Mouse (Mus musculus) forebrain, embryonic 16.5 days (tissue): ENCODE results near the gene Plppr3. TPM values are rescaled to one million over a fixed set of nuclear protein-coding genes. Genes with fewer than 3 reads are reported as not detected.

Source experiments
- ATAC-seq: fragments of 200-750 bp; cut with Nextera tagmentation; 2 replicates; pipeline ENCODE4 v1.8.0; 2017; ENCODE audit warnings: mild to moderate bottlenecking, moderate library complexity
- H3K27ac ChIP-seq: fragments of 300-500 bp; sonication (generic); 2 replicates; pipeline ENCODE4 v1.5.1; 2014; ENCODE audit warnings: low read length, control low read depth
- H3K27me3 ChIP-seq: fragments of 300-500 bp; sonication (generic); replicated peaks from 2 replicates; pipeline ENCODE4 v1.6.1; 2014; ENCODE audit warnings: low read length; ENCODE audit not compliant: control insufficient read depth, insufficient read depth
- H3K36me3 ChIP-seq: fragments of 300-500 bp; sonication (generic); 2 replicates; pipeline ENCODE4 v1.6.1; 2014; ENCODE audit not compliant: control insufficient read depth, insufficient read depth
- H3K4me1 ChIP-seq: fragments of 300-500 bp; sonication (generic); replicated peaks from 2 replicates; pipeline ENCODE4 v1.6.1; 2014; ENCODE audit warnings: low read length; ENCODE audit not compliant: control insufficient read depth, insufficient read depth
- H3K4me2 ChIP-seq: fragments of 300-500 bp; sonication (generic); 2 replicates; pipeline ENCODE4 v1.6.1; 2014; ENCODE audit warnings: mild to moderate bottlenecking, low read length, control low read depth
- H3K4me3 ChIP-seq: fragments of 300-500 bp; sonication (generic); replicated peaks from 2 replicates; pipeline ENCODE4 v1.5.1; 2014; ENCODE audit warnings: mild to moderate bottlenecking, low read length, control low read depth
- H3K9ac ChIP-seq: fragments of 300-500 bp; sonication (generic); replicated peaks from 2 replicates; pipeline ENCODE4 v1.6.1; 2014; ENCODE audit warnings: low read depth, low read length, control low read depth
- H3K9me3 ChIP-seq: fragments of 300-500 bp; sonication (generic); 2 replicates; pipeline ENCODE4 v1.6.1; 2016; ENCODE audit warnings: low read length; ENCODE audit not compliant: control insufficient read depth
- WGBS: fragments of 180-500 bp; shearing (Covaris S2); extraction: QIAGEN DNeasy Blood & Tissue Kit; methylation state at CpG from one replicate; pipeline ENCODE4 v1.1.7; 2014; 5-methylcytosine and 5-hydroxymethylcytosine counted together
- polyA plus RNA-seq: library from polyadenylated mRNA; unstranded; fragments of >200 nt; fragmentation: Nextera tagmentation; extraction: Ambion mirVana; gene quantifications from 2 replicates; pipeline ENCODE4 v1.2.1, GENCODE M21; 2015

Gene Plppr3
- polyA plus RNA-seq, 1 experiment from 2014 or later, result 495 TPM

DNA sequence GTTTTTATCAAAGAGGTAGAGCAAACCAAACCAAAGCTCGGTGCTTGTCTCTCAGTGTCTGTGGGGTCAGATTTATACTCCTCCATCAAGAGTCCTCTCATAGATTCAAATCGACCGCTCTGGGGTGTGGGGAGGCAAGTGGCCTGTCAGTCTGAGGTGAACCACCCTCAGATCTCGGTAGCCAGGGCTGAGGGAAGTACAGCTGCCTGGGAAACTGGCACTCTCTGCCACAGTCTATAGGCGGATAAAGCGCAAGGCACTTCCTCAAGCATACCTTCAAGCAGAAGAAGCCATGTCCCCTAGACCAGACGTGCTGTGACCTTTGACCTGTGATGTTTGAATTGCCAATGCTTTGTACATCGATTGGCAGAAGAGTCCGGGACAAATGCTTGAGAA, 41.6 kb downstream of the Plppr3 start:
- ATAC-seq, result no peak
- Histone ChIP-seq H3K4me2 (no peak overlapping the region), H3K27ac (no peak overlapping the region), H3K4me1 (no peaks in the 10 kb centered on the region), H3K27me3 (no peaks in the 10 kb centered on the region), H3K4me3 (no peak overlapping the region), H3K9me3 (no peaks in the 10 kb centered on the region), H3K9ac (no peak overlapping the region), H3K36me3 (no peaks in the 10 kb centered on the region)
- 78% methylated on average over 9 of the region's 9 CpGs for WGBS

- ATAC-seq, result no peak
- Histone ChIP-seq H3K9ac (no peak overlapping the region), H3K27me3 (no peaks in the 10 kb centered on the region)
These were observed 42.2 kb downstream of the Plppr3 start for GRCm38 (mm10) chr10:79832026-79832785.

DNA sequence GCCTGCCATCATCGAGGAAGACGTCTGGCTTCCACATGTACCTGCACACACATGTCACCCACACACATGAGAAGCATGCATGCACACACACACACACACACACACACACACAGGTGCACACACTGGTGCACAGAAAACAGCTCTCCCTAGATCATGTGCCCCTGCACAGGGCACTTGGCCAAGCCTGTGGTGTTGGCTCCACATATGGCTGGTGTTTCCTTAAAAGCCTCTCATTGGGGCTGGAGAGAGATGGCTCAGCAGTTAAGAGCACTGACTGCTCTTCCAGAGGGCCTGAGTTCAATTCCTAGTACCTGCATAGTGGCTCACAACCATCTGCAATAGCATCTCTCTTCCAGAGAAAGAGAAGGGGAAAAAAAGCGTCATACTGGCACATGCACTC, 42.9 kb downstream of the Plppr3 start:
- Histone ChIP-seq H3K36me3 (no peaks in the 10 kb centered on the region), H3K27me3 (no peaks in the 10 kb centered on the region), H3K9me3 (no peaks in the 10 kb centered on the region), H3K4me3 (no peak overlapping the region), H3K4me2 (no peak overlapping the region), H3K27ac (no peak overlapping the region), H3K9ac (no peak overlapping the region), H3K4me1 (no peaks in the 10 kb centered on the region)
- 85% methylated on average over 3 of the region's 3 CpGs for whole genome bisulfite sequencing
- ATAC-seq, result no peak

More at GRCm38 (mm10) chr10:79832026-79832785, 42.2 kb downstream of the Plppr3 start:
- Histone ChIP-seq H3K4me1 (no peaks in the 10 kb centered on the region), H3K36me3 (no peaks in the 10 kb centered on the region), H3K4me3 (no peak overlapping the region), H3K9me3 (no peaks in the 10 kb centered on the region), H3K4me2 (no peak overlapping the region), H3K27ac (no peak overlapping the region)
- WGBS, result 57% methylated on average over 7 of the region's 7 CpGs

GRCm38 (mm10) chr10:79824413-79824812, 50.0 kb downstream of the Plppr3 start:
- Histone ChIP-seq H3K36me3 (peaks cover 9% of the 10 kb centered on the region), H3K27me3 (no peaks in the 10 kb centered on the region), H3K9ac (no peak overlapping the region), H3K9me3 (no peaks in the 10 kb centered on the region), H3K4me2 (no peak overlapping the region), H3K4me1 (0 out of 2 replicates have a peak, but pooled peaks cover 3% of the 10 kb centered on the region), H3K4me3 (no peak overlapping the region), H3K27ac (no peak overlapping the region)
- 80% methylated on average over 6 of the region's 6 CpGs for WGBS
- no peak for ATAC-seq

- no peak overlapping the region for H3K9ac ChIP-seq
- no peak for ATAC-seq
- 81% methylated on average over 6 of the region's 6 CpGs for WGBS
These were observed 51.4 kb downstream of the Plppr3 start for GRCm38 (mm10) chr10:79823011-79823410.

DNA sequence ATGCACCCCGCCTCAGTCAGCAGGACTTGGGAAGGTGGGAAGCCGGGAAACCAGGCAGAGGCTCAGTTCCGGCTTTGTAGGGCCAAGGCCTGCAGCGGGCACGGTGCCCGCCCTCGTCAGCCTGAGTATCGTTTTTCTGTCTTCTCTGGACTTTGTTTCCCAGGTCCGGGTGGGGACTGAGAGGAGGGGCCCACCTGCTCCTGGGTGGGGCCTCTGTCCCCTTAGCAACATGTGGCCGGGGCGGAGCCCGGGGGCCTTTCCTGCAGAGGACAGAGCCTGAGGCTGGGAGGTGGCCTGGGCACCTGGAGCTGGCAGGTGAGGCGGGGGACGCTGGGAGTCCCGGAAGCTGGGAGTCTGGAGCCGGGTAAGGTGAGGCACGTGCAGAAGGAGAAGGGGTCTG, 52.1 kb downstream of the Plppr3 start:
- 0 out of 2 replicates have a peak, but pooled peaks cover 3% of the 10 kb centered on the region for H3K4me1 ChIP-seq
- 21% methylated on average over 17 of the region's 17 CpGs for WGBS
- H3K9ac ChIP-seq, result no peak overlapping the region
- no peaks in the 10 kb centered on the region for H3K27me3 ChIP-seq
- H3K27ac ChIP-seq, result no peak overlapping the region
- no peak overlapping the region for H3K4me2 ChIP-seq
- H3K36me3 ChIP-seq, result peaks cover 12% of the 10 kb centered on the region
- no peak for ATAC-seq
- no peaks in the 10 kb centered on the region for H3K9me3 ChIP-seq
- H3K4me3 ChIP-seq, result no peak overlapping the region

More at GRCm38 (mm10) chr10:79823011-79823410, 51.4 kb downstream of the Plppr3 start:
- Histone ChIP-seq H3K4me1 (0 out of 2 replicates have a peak, but pooled peaks cover 3% of the 10 kb centered on the region), H3K27ac (no peak overlapping the region), H3K4me3 (no peak overlapping the region), H3K9me3 (no peaks in the 10 kb centered on the region), H3K4me2 (no peak overlapping the region), H3K27me3 (no peaks in the 10 kb centered on the region), H3K36me3 (peaks cover 12% of the 10 kb centered on the region)

- H3K27me3 ChIP-seq, result no peaks in the 10 kb centered on the region
- no peak overlapping the region for H3K9ac ChIP-seq
- H3K27ac ChIP-seq, result no peak overlapping the region
- no peak for ATAC-seq
- H3K4me3 ChIP-seq, result no peak overlapping the region
- 0 out of 2 replicates have a peak, but pooled peaks cover 3% of the 10 kb centered on the region for H3K4me1 ChIP-seq
- 87% methylated on average over 12 of the region's 12 CpGs for WGBS
- H3K9me3 ChIP-seq, result no peaks in the 10 kb centered on the region
- no peak overlapping the region for H3K4me2 ChIP-seq
- peaks cover 15% of the 10 kb centered on the region for H3K36me3 ChIP-seq
These were observed 52.7 kb downstream of the Plppr3 start for GRCm38 (mm10) chr10:79821731-79822130.

DNA sequence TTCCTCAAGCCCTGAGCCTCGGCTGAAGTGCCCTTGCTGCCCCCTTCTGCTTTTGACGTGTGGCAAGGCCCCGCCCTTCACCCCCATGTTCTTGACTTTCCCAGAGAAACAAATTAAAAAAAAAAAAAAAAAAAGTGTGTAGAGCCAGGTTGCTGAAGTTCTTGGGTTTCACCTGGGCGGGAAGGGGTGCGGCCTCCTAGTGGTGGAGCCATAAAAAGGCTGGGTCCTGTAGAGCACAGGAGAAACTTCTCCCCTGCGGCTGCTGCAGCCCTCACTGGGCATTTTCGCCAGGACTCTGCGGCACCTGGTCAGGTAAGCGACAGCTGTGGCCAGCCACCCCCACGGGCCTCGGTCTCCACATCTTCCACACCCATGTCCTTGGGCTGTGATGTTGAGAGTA, 53.7 kb downstream of the Plppr3 start, which contains the start of gene Misp:
Gene Misp, plus strand, starts transcription at position 208 of the 400 bp plus-strand sequence.
- no peak for ATAC-seq
- peaks cover 24% of the 10 kb centered on the region for H3K36me3 ChIP-seq
- no peak within 1 kb of the TSS for H3K4me3 ChIP-seq
- no peaks in the 10 kb centered on the region for H3K27me3 ChIP-seq
- H3K4me2 ChIP-seq, result no peak within 1 kb of the TSS
- H3K4me1 ChIP-seq, result 0 out of 2 replicates have a peak, but pooled peaks cover 3% of the 10 kb centered on the region
- H3K27ac ChIP-seq, result no peak within 1 kb of the TSS
- H3K9ac ChIP-seq, result no peak within 1 kb of the TSS
- WGBS, result 69% methylated on average over 11 of the region's 11 CpGs
- no peaks in the 10 kb centered on the region for H3K9me3 ChIP-seq

- Histone ChIP-seq H3K27me3 (no peaks in the 10 kb centered on the region), H3K4me1 (0 out of 2 replicates have a peak, but pooled peaks cover 3% of the 10 kb centered on the region), H3K9me3 (no peaks in the 10 kb centered on the region), H3K4me2 (no peak overlapping the region), H3K36me3 (peaks cover 25% of the 10 kb centered on the region), H3K4me3 (no peak overlapping the region), H3K27ac (no peak overlapping the region), H3K9ac (no peak overlapping the region)
- no peak for ATAC-seq
- 83% methylated on average over 8 of the region's 8 CpGs for WGBS
These were observed 54.2 kb downstream of the Plppr3 start for GRCm38 (mm10) chr10:79820277-79820676.
